Mouse (Mus musculus) hindbrain, postnatal 0 days (tissue): ENCODE data around the gene Bcl2l13. TPM values are rescaled to one million over a fixed set of nuclear protein-coding genes. Genes with fewer than 3 reads are reported as not detected.
A peak's percentile ranks its signal among the peaks of the same experiment; 100 is the strongest.

ENCODE experiments used
- ATAC-seq: fragments of 200-750 bp; cut with Nextera tagmentation; 2 replicates; pipeline ENCODE4 v1.8.0; 2017; ENCODE audit warnings: mild to moderate bottlenecking, moderate TSS enrichment, moderate library complexity
- DNase-seq: peaks from one replicate; pipeline ENCODE4 v3.0.0-alpha.2; 2015; ENCODE audit warnings: low spot score
- H3K27ac ChIP-seq: fragments of 300-500 bp; sonication (generic); 2 replicates; pipeline ENCODE4 v1.5.1; 2014; ENCODE audit warnings: mild to moderate bottlenecking
- H3K27me3 ChIP-seq: fragments of 300-500 bp; sonication (generic); 2 replicates; pipeline ENCODE4 v1.6.1; 2014; ENCODE audit warnings: low read length, mixed read lengths; ENCODE audit not compliant: insufficient read depth
- H3K36me3 ChIP-seq: fragments of 300-500 bp; sonication (generic); 2 replicates; pipeline ENCODE4 v1.6.1; 2014; ENCODE audit warnings: low read length, mixed read lengths; ENCODE audit not compliant: insufficient read depth
- H3K4me1 ChIP-seq: fragments of 300-500 bp; sonication (generic); 2 replicates; pipeline ENCODE4 v1.6.1; 2014; ENCODE audit warnings: antibody characterized with exemption, low read length, mixed read lengths; ENCODE audit not compliant: insufficient read depth
- H3K4me2 ChIP-seq: fragments of 300-500 bp; sonication (generic); 2 replicates; pipeline ENCODE4 v1.6.1; 2014; ENCODE audit warnings: low read depth, mild to moderate bottlenecking, low read length, moderate library complexity, mixed read lengths
- H3K4me3 ChIP-seq: fragments of 300-500 bp; sonication (generic); 2 replicates; pipeline ENCODE4 v1.5.1; 2014; ENCODE audit warnings: low read length
- H3K9ac ChIP-seq: fragments of 300-500 bp; sonication (generic); replicated peaks from 2 replicates; pipeline ENCODE4 v1.6.1; 2014; ENCODE audit warnings: mild to moderate bottlenecking, low read length, moderate library complexity, mixed read lengths
- H3K9me3 ChIP-seq: fragments of 300-500 bp; sonication (generic); 2 replicates; pipeline ENCODE4 v1.6.1; 2016; ENCODE audit warnings: low read length, mixed read lengths
- CTCF ChIP-seq: IDR thresholded peaks from 2 replicates; pipeline ENCODE4 v1.5.1; 2016; ENCODE audit warnings: antibody characterized with exemption, control low read depth, low read depth
- WGBS: fragments of 180-500 bp; shearing (Covaris S2); extraction: QIAGEN DNeasy Blood & Tissue Kit; methylation state at CpG from one replicate; pipeline ENCODE4 v1.1.7; 2014; 5-methylcytosine and 5-hydroxymethylcytosine counted together
- polyA plus RNA-seq: library from polyadenylated mRNA; unstranded; fragments of >200 nt; fragmentation: Nextera tagmentation; extraction: Ambion mirVana; gene quantifications from 2 replicates; pipeline ENCODE4 v1.2.1, GENCODE M21; 2015
- total RNA-seq: library from RNA; depleted of rRNA; stranded (reverse); fragments of >200 nt; gene quantifications from 2 replicates; pipeline ENCODE4 v1.2.3, GENCODE M21; 2014

Gene Bcl2l13
- total and polyA plus RNA-seq, 2 experiments from 2014 or later = 25.5 to 177 TPM

DNA sequence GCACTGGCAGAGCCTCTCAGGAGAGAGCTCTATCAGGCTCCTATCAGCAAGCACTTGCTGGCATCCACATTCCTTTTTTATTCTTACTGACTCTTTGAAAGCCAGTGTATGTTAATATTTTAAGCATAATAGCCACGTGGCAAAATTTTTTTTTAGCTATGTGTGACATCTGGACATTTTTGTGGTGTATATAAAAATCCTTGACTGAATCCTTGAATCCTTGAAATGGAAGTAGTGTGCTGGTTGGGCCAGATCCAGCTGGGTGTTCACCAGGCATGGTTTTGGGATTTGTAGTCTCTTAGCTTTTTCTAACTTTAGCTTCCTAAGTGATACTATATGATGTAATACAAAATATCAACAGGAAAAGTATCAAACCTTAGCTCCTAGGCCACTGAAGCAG is 32.8 kb downstream of the Bcl2l13 start:
- WGBS = 87% methylated on average over 1 of the region's 1 CpGs
- ATAC-seq (no peak), DNase-seq (no peak)
- no peak overlapping the region for H3K27ac ChIP-seq
- H3K4me2 ChIP-seq = no peak overlapping the region
- H3K36me3 ChIP-seq = peaks cover 5% of the 10 kb centered on the region; the same call in 1 of the 2 replicates
- H3K9ac ChIP-seq = no peak overlapping the region
- no peaks in the 10 kb centered on the region for H3K4me1 ChIP-seq
- H3K9me3 ChIP-seq = no peaks in the 10 kb centered on the region
- H3K27me3 ChIP-seq = no peaks in the 10 kb centered on the region
- no peak for TF ChIP-seq CTCF
- no peak overlapping the region for H3K4me3 ChIP-seq

DNA sequence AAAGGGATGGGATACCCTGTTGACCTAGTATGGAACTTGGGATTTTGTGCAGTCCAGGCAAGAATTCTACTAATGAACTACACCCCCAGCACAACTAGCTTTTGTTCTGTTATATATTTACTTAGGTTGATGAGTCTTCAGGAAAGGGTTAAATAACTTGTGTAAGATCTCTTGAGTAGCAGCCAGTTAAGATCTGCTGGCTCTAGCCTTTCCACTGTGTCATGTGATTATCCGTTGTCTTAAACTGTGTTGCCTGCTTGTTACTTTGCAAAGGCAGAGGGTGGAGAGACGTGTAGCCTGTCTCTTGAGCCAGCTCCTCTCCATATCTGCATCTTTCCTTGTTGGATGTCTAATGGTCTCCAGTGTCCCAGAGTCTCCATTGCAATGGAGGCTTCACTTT is 35.3 kb downstream of the Bcl2l13 start:
- H3K4me1 ChIP-seq = no peaks in the 10 kb centered on the region
- no peaks in the 10 kb centered on the region for H3K27me3 ChIP-seq
- H3K4me3 ChIP-seq = no peak overlapping the region
- no peak for TF ChIP-seq CTCF
- H3K9ac ChIP-seq = no peak overlapping the region
- H3K4me2 ChIP-seq = no peak overlapping the region
- no peaks in the 10 kb centered on the region; the same call in 1 of the 2 replicates for H3K36me3 ChIP-seq
- ATAC-seq = no peak
- H3K27ac ChIP-seq = no peak overlapping the region
- DNase-seq = no peak
- WGBS = 87% methylated on average over 2 of the region's 2 CpGs
- no peaks in the 10 kb centered on the region for H3K9me3 ChIP-seq

DNA sequence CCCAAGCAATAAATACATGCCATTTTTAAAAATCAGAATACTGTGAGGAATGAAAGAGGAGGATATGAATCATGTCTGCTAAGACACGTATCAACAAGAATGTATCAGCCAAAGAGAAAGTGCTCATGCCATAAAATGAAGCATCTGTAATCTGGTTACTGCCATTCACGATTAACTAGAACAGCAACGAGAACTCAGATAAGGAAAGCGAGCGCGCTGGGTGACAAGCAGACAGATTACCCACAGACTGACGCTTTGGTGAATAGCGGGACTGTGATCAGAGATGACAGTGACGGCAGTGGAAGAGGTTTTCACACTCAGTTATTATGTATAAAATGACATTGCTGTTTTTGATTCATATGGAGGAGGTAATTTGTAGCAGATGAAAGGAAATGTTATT is 37.9 kb downstream of the Bcl2l13 start:
- no peak overlapping the region for H3K4me2 ChIP-seq
- H3K9me3 ChIP-seq = no peaks in the 10 kb centered on the region
- no peak for TF ChIP-seq CTCF
- DNase-seq (no peak), ATAC-seq (no peak)
- 73% methylated on average over 9 of the region's 9 CpGs for WGBS
- no peak overlapping the region for H3K4me3 ChIP-seq
- no peak overlapping the region for H3K27ac ChIP-seq
- peaks cover 4% of the 10 kb centered on the region; the same call in 1 of the 2 replicates for H3K36me3 ChIP-seq
- H3K9ac ChIP-seq = no peak overlapping the region
- H3K4me1 ChIP-seq = no peaks in the 10 kb centered on the region
- H3K27me3 ChIP-seq = no peaks in the 10 kb centered on the region

DNA sequence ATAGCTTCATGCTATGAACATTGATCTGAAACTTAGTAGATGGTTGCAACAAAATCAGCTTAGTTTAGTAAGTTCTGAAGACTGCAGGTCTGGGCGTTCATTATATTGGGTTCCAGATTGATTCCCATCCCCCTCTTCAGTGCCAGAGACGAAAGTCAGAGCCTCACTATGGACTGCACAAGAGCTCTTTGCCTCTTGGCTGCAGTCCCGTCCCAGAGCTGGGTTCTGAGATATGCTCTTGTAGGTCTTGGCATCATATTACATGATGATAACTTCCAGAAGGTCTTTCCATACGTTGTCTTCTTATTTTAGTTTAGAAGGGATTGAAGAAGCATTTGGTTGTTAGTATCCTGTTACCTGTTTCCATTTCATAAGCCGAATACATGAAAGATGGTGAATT is 43.0 kb downstream of the Bcl2l13 start:
- no peak for ATAC-seq
- Histone ChIP-seq H3K4me3 (no peak overlapping the region), H3K4me2 (no peak overlapping the region), H3K4me1 (no peaks in the 10 kb centered on the region), H3K27me3 (no peaks in the 10 kb centered on the region), H3K27ac (no peak overlapping the region), H3K9me3 (no peaks in the 10 kb centered on the region), H3K36me3 (peaks cover 10% of the 10 kb centered on the region; the same call in 1 of the 2 replicates), H3K9ac (no peak overlapping the region)
- TF ChIP-seq CTCF = no peak
- no peak for DNase-seq
- 84% methylated on average over 5 of the region's 5 CpGs for WGBS

DNA sequence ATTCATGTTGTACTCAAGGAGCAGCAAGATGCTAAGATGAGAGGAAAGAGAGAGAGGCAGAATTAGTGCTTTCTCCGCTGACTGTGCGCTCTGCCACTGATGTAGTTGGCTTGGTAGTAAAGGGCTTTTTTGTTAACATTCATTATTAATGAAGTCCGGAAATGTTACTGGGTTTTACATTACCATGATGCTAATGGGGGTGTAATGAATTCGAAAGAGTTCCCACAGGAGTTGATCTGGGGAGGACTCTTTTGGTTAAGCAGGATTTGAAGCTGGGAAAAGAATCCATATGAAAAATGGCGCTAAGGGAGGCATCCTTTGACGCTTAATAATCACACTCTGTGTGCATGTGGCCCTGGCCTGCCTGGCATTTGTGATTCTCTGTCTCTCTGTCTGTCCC is 48.4 kb downstream of the Bcl2l13 start:
- H3K27me3 ChIP-seq = no peaks in the 10 kb centered on the region
- no peaks in the 10 kb centered on the region for H3K9me3 ChIP-seq
- H3K4me3 ChIP-seq = no peak overlapping the region
- H3K9ac ChIP-seq = no peak overlapping the region
- no peak for DNase-seq
- ATAC-seq = no peak
- peaks cover 17% of the 10 kb centered on the region for H3K36me3 ChIP-seq
- no peak overlapping the region for H3K4me2 ChIP-seq
- H3K27ac ChIP-seq = no peak overlapping the region
- no peaks in the 10 kb centered on the region for H3K4me1 ChIP-seq
- 77% methylated on average over 6 of the region's 6 CpGs for WGBS
- TF ChIP-seq CTCF = no peak

DNA sequence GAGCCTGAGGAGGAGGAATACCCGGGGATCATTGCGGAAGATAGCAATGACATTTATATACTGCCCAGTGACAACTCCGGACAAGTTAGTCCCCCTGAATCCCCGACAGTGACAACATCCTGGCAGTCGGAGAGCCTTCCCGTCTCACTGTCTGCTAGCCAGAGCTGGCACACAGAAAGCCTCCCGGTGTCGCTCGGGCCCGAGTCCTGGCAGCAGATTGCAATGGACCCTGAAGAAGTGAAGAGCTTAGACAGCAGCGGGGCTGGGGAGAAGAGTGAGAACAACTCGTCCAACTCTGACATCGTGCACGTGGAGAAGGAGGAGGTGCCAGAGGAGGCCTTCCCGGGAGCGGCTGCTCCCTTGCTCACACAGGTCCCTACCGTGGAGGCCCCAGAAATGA is 50.7 kb downstream of the Bcl2l13 start:
- Histone ChIP-seq H3K36me3 (peaks cover 32% of the 10 kb centered on the region), H3K27ac (no peak overlapping the region), H3K4me2 (no peak overlapping the region), H3K4me1 (no peaks in the 10 kb centered on the region), H3K4me3 (no peak overlapping the region), H3K9me3 (no peaks in the 10 kb centered on the region), H3K9ac (no peak overlapping the region), H3K27me3 (no peaks in the 10 kb centered on the region)
- ATAC-seq (0 out of 2 replicates have a peak, but pooled peaks have one; percentile 19), DNase-seq (no peak)
- 81% methylated on average over 17 of the region's 17 CpGs for WGBS
- no peak for TF ChIP-seq CTCF

DNA sequence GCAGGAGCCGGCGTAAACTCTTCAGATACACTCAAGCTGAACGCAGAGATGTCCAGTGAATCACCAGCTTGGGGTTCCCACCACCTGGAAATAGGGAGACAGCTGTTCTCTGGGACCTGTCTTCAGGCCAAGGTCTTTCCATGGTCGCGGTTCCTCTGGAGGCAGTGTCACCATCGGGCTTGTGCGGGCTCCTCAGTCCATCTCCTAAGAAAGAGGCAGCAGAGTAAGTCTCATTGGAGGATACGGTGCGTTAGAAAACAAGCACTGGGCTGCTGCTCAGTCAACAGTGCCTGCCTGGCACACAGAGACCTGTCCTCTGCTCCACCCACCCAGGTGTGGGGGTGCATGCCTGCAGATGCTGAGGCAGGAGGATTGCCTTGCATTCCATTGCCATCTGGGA is 58.1 kb downstream of the Bcl2l13 start:
- Histone ChIP-seq H3K36me3 (peaks cover 38% of the 10 kb centered on the region), H3K27me3 (no peaks in the 10 kb centered on the region), H3K4me2 (no peak overlapping the region), H3K9me3 (no peaks in the 10 kb centered on the region), H3K4me1 (no peaks in the 10 kb centered on the region), H3K27ac (no peak overlapping the region), H3K9ac (no peak overlapping the region), H3K4me3 (no peak overlapping the region)
- 94% methylated on average over 9 of the region's 9 CpGs for WGBS
- no peak for DNase-seq
- no peak for ATAC-seq
- no peak for TF ChIP-seq CTCF
